In the genomic region with DNA sequence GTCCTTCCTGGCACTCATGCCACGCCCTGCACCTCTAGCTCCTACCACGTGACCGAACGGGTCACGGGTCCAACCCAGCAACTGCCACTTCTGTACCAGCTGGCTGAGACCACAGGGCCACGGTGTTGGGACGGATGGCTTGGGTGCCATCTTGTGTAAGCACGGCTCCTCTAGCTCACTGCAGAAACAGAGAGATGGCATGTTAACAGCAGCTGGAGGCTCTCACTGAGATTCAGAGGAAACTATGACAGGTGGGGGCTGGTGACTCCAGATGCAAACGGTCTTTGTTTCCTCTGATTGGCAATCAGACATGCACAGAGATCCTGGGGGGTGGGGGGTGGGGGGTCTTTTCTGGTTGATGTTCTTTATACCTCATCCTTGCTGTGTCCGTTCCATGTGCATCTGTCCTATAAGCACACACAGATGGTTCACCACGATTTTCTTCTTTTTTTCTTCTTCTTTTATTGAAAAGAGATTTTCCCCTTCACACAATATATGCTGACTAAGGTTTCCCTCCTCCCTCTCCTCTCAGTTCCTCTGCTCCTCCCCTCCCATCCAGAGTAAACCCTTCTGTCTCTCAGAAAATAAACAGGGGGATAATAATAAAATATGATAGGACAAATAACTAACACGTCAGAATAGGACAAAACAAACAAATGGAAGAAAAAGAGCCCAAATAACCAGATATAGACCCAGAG, we compare ENCODE assay signal across 8 mouse cellular contexts. TPM values are rescaled to one million over a fixed set of nuclear protein-coding genes. Genes with fewer than 3 reads are reported as not detected.
A peak's percentile ranks its signal among the peaks of the same experiment; 100 is the strongest.
DNase-seq lines count a peak whose midpoint lies in the region; ATAC-seq lines count a peak whose summit lies in the region.

No protein-coding gene starts in this region.

- DNase-seq in hindbrain, embryonic 14.5 days (ENCODE audit: low spot score) = no peak
- peak; percentile 69 for DNase-seq in CD4-positive, CD25-positive, alpha-beta regulatory T cell, adult 2 months (ENCODE audit: low read depth, low spot score)
- DNase-seq in induced T-regulatory cell, adult 2 months (ENCODE audit: low read depth) = peak; percentile 63
- no peak for DNase-seq in right cerebral cortex, postnatal 36 days (ENCODE audit: low spot score in 2 of 2)
- DNase-seq in left cerebral cortex, adult 9 months (ENCODE audit: low spot score in 2 of 2) = no peak
- no peak for DNase-seq in layer of hippocampus, adult 9-10 months (ENCODE audit: low spot score)

- no peak overlapping the region for H3K9ac ChIP-seq in hindbrain, embryonic 14.5 days
- H3K9ac ChIP-seq in hindbrain, embryonic 16.5 days (ENCODE audit: low read depth, low read length) = no peak overlapping the region

- no peak overlapping the region for H3K4me3 ChIP-seq in hindbrain, embryonic 14.5 days (replicated peaks; ENCODE audit: low read length)
- H3K4me3 ChIP-seq in hindbrain, embryonic 16.5 days (ENCODE audit: low read length) = no peak overlapping the region

- no peaks in the 10 kb centered on the region for H3K27me3 ChIP-seq in hindbrain, embryonic 14.5 days (ENCODE audit: control insufficient read depth, insufficient read depth, low read length)
- H3K27me3 ChIP-seq in hindbrain, embryonic 16.5 days (replicated peaks; ENCODE audit: control insufficient read depth, insufficient read depth, low read length) = no peaks in the 10 kb centered on the region

- H3K9me3 ChIP-seq in hindbrain, embryonic 14.5 days (ENCODE audit: control insufficient read depth, low read length) = no peaks in the 10 kb centered on the region
- H3K9me3 ChIP-seq in hindbrain, embryonic 16.5 days (ENCODE audit: control insufficient read depth, low read length) = no peaks in the 10 kb centered on the region

- 0 out of 2 replicates have a peak, but pooled peaks have one; percentile 31 for ATAC-seq in hindbrain, embryonic 14.5 days (ENCODE audit: low FRiP score)
- no peak for ATAC-seq in hindbrain, embryonic 16.5 days
- ATAC-seq in neutrophil, adult 5-6 weeks (ENCODE audit: extremely low read depth, insufficient number of reproducible peaks, low FRiP score, poor library complexity, severe bottlenecking) = peak; percentile 65; the same call in 1 of the 2 replicates

- peak overlapping the region; percentile 38; the same call in 1 of the 2 replicates for H3K27ac ChIP-seq in hindbrain, embryonic 14.5 days
- H3K27ac ChIP-seq in hindbrain, embryonic 16.5 days (ENCODE audit: low read depth, low read length) = no peak overlapping the region

- peaks cover 20% of the 10 kb centered on the region; the same call in 1 of the 2 replicates for H3K4me1 ChIP-seq in hindbrain, embryonic 14.5 days (replicated peaks; ENCODE audit: control insufficient read depth, insufficient read depth, low read length)
- peaks cover 8% of the 10 kb centered on the region; the same call in 1 of the 2 replicates for H3K4me1 ChIP-seq in hindbrain, embryonic 16.5 days (ENCODE audit: control insufficient read depth, insufficient read depth, low read depth, low read length)

- H3K36me3 ChIP-seq in hindbrain, embryonic 14.5 days (replicated peaks; ENCODE audit: control insufficient read depth, insufficient read depth) = no peaks in the 10 kb centered on the region
- no peaks in the 10 kb centered on the region for H3K36me3 ChIP-seq in hindbrain, embryonic 16.5 days (ENCODE audit: control insufficient read depth, insufficient read depth, low read length)

- WGBS in hindbrain, embryonic 14.5 days = 76% methylated on average over 12 of the region's 12 CpGs
- WGBS in hindbrain, embryonic 16.5 days = 70% methylated on average over 12 of the region's 12 CpGs

- no peak overlapping the region for H3K4me2 ChIP-seq in hindbrain, embryonic 14.5 days (replicated peaks)
- no peak overlapping the region for H3K4me2 ChIP-seq in hindbrain, embryonic 16.5 days (ENCODE audit: low read length)

RNA-seq across cellular contexts. Expression of a gene that starts 25.5 kb away (rescaled TPM):
- polyA plus RNA-seq in hindbrain, embryonic 14.5 days (2014; fragmentation: Nextera tagmentation; extraction: Ambion mirVana) = 16.7 and 22.0 TPM in 2 replicates
- polyA plus RNA-seq in hindbrain, embryonic 16.5 days (2015; fragmentation: Nextera tagmentation; extraction: Ambion mirVana) = 15.4 and 23.6 TPM in 2 replicates
- total RNA-seq in neutrophil, adult 5-6 weeks (2017) = 43.7 and 50.0 TPM in 2 replicates

Comparison
In these comparisons a context has a peak if more than half of its experiments do, and no peak if none do; other contexts are left out.
1. DNase-seq: peak in CD4-positive, CD25-positive, alpha-beta regulatory T cell, adult 2 months (single experiment) and induced T-regulatory cell, adult 2 months (single experiment); none in hindbrain, embryonic 14.5 days (single experiment), right cerebral cortex, postnatal 36 days (0 of 2), left cerebral cortex, adult 9 months (0 of 2) and layer of hippocampus, adult 9-10 months (single experiment).